Mouse (Mus musculus) heart, embryonic 14.5 days (tissue): ENCODE data around the gene Eef2. TPM values are rescaled to one million over a fixed set of nuclear protein-coding genes. Genes with fewer than 3 reads are reported as not detected.
A peak's percentile ranks its signal among the peaks of the same experiment; 100 is the strongest.
"Not testable (repeated sequence)": the region's sequence is repeated elsewhere in the genome, so short reads cannot be mapped to it uniquely, and the experiment has no call there.

Source experiments
- ATAC-seq: fragments of 200-750 bp; cut with Nextera tagmentation; 2 replicates; pipeline ENCODE4 v1.8.0; 2017; ENCODE audit warnings: low read depth, moderate TSS enrichment; ENCODE audit not compliant: insufficient number of reproducible peaks, insufficient read depth, low FRiP score
- H3K27ac ChIP-seq, 2 experiments: fragments of 200-500 bp in 1 of 2; fragments of 300-500 bp in 1 of 2; sonication (generic) in 1 of 2; replicated peaks in 1 of 2; 2 replicates each; pipeline ENCODE4 v1.5.1; 2012 to 2014; ENCODE audit warnings: low read depth in 2 of 2, low read length in 2 of 2, control low read depth in 1 of 2, mild to moderate bottlenecking in 1 of 2, mixed read lengths in 1 of 2; ENCODE audit not compliant: control insufficient read depth in 1 of 2, insufficient read depth in 1 of 2
- H3K27me3 ChIP-seq: fragments of 300-500 bp; sonication (generic); 2 replicates; pipeline ENCODE4 v1.6.1; 2014; ENCODE audit warnings: mild to moderate bottlenecking, low read length, control low read depth; ENCODE audit not compliant: control insufficient read depth, insufficient read depth
- H3K36me3 ChIP-seq: fragments of 300-500 bp; sonication (generic); 2 replicates; pipeline ENCODE4 v1.6.1; 2014; ENCODE audit warnings: mild to moderate bottlenecking, control low read depth, low read length, mixed read lengths; ENCODE audit not compliant: control insufficient read depth, insufficient read depth
- H3K4me1 ChIP-seq, 2 experiments: fragments of 200-500 bp in 1 of 2; fragments of 300-500 bp in 1 of 2; sonication (generic) in 1 of 2; 2 replicates each; pipeline ENCODE4 v1.6.1; 2012 to 2014; ENCODE audit warnings: low read length in 2 of 2, control low read depth in 1 of 2, mixed read lengths in 1 of 2; ENCODE audit not compliant: control insufficient read depth in 2 of 2, insufficient read depth in 2 of 2
- H3K4me2 ChIP-seq: fragments of 300-500 bp; sonication (generic); 2 replicates; pipeline ENCODE4 v1.6.1; 2014; ENCODE audit warnings: mild to moderate bottlenecking, low read length
- H3K4me3 ChIP-seq, 2 experiments: fragments of 200-500 bp in 1 of 2; fragments of 300-500 bp in 1 of 2; sonication (generic) in 1 of 2; 2 replicates each; pipeline ENCODE4 v1.5.1; 2012 to 2014; ENCODE audit warnings: low read length in 2 of 2, mild to moderate bottlenecking in 2 of 2, control low read depth in 1 of 2, low read depth in 1 of 2, moderate library complexity in 1 of 2; ENCODE audit not compliant: control insufficient read depth in 1 of 2, insufficient read depth in 1 of 2
- H3K9ac ChIP-seq: fragments of 300-500 bp; sonication (generic); 2 replicates; pipeline ENCODE4 v1.6.1; 2014; ENCODE audit warnings: mild to moderate bottlenecking, low read length
- H3K9me3 ChIP-seq: fragments of 300-500 bp; sonication (generic); 2 replicates; pipeline ENCODE4 v1.6.1; 2016; ENCODE audit warnings: low read length, control low read depth; ENCODE audit not compliant: control insufficient read depth
- WGBS: fragments of 180-500 bp; shearing (Covaris S2); extraction: QIAGEN DNeasy Blood & Tissue Kit; methylation state at CpG from one replicate; pipeline ENCODE4 v1.1.7; 2014; 5-methylcytosine and 5-hydroxymethylcytosine counted together
- polyA plus RNA-seq: library from polyadenylated mRNA; unstranded; fragments of >200 nt; fragmentation: Nextera tagmentation; extraction: Ambion mirVana; gene quantifications from 2 replicates; pipeline ENCODE4 v1.2.1, GENCODE M21; 2014

The Eef2 gene
- polyA plus RNA-seq, 1 experiment from 2014 or later: 337 TPM

GRCm38 (mm10) chr10:81168521-81169244 is 7.7 kb upstream of the Eef2 start:
- Histone ChIP-seq H3K9me3 (no peaks in the 10 kb centered on the region), H3K4me1 (peaks cover 12 to 19% of the 10 kb centered on the region in 2 experiments), H3K9ac (peak overlapping the region; percentile 70), H3K27ac (peak overlapping the region; percentile 34 to 77), H3K27me3 (no peaks in the 10 kb centered on the region), H3K36me3 (peaks cover 16% of the 10 kb centered on the region), H3K4me2 (peak overlapping the region; percentile 77), H3K4me3 (peak overlapping the region; percentile 49)
- 3% methylated on average over 29 of the region's 29 CpGs for WGBS
- ATAC-seq: 0 out of 2 replicates have a peak, but pooled peaks have one; percentile 37

DNA sequence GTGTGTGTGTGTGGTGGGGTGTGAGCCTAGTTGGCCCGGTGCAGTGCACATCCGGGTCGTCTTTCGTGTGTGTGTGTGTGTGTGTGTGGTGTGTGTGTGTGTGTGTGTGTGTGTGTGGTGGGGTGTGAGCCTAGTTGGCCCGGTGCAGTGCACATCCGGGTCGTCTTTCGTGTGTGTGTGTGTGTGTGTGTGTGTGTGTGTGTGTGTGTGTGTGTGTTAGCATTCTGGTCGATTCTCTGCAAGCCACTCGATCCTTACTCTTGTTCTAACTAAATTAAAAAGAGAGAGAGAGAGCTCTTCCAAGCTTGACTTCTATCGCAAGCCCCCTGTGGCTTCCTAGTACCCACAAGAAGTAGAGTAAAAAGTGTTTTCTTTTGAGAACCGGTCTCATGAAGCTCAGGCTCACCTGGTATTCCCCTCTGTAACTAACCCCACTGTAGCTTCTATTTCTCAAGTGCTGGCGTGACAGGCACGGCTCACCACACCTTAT is 7.0 kb upstream of the Eef2 start:
- WGBS: 50% methylated on average over 6 of the region's 14 CpGs
- H3K4me1 ChIP-seq: peaks cover 13 to 21% of the 10 kb centered on the region in 2 experiments
- not testable (repeated sequence) for H3K27ac ChIP-seq, H3K9ac ChIP-seq, H3K36me3 ChIP-seq, H3K4me2 ChIP-seq, H3K27me3 ChIP-seq, H3K9me3 ChIP-seq, H3K4me3 ChIP-seq, ATAC-seq

DNA sequence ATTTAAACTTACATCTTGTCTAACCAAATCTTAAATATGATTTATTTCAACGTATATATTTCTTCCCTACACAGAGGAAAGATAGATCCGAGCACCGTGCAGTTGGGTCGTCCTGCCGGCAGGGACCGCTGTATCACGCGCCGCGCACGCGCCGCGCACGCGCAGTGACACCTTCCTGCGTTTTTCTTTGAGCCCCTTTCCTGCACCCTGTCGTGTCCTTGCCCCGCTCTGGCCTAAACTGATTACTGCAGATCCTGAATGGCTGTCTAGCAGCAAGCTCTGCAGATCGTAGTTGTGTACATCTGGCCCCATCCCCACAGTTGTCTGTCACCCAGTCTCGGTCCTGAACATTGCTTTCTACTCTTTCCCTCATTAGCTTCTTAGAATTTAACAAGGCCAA is 3.3 kb upstream of the Eef2 start:
- H3K4me3 ChIP-seq: no peak overlapping the region
- no peaks in the 10 kb centered on the region for H3K9me3 ChIP-seq
- no peaks in the 10 kb centered on the region for H3K27me3 ChIP-seq
- peak overlapping the region; percentile 74 to 88 for H3K27ac ChIP-seq
- peak overlapping the region; percentile 50 for H3K4me2 ChIP-seq
- 5% methylated on average over 21 of the region's 21 CpGs for WGBS
- H3K9ac ChIP-seq: peak overlapping the region; percentile 69
- H3K4me1 ChIP-seq: peaks cover 11 to 30% of the 10 kb centered on the region in 2 experiments; a peak in 3 of 4 replicates
- no peak for ATAC-seq
- H3K36me3 ChIP-seq: peaks cover 9% of the 10 kb centered on the region

DNA sequence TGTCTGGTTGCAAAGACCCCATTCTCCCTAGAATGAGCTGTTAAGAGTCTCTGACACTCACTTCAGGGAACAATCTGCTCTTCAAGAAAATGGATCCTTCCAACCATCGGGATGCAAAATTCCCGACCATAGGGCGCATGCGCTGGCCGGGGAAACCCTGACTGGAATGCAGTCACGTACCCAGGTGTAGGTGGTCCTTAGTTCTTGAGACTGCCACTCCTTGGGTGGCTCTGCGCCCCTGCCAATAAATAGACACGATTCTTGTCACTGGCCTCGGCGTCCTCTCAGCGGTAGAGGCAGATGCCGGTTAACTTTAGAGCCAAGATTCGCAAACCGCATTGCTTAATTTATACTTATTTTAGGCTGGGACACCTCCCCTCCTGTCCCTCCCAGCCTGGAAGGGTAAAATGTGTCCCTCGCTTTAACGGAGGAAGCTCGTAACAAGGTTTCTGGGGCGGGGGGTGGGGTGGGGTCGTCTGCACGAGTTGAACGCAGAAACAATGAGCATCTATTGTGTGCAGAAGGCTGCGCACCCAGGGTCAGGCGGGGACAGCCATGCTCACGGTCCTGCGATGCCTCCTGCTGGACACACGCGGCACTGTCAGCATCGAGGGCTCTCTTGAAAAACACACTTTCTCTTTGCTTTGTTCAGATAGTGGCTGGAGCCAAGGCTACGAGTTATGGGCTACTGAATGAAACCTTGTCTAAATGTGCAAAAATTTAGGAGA is 1.6 kb upstream of the Eef2 start:
- WGBS: 4% methylated on average over 29 of the region's 29 CpGs
- Histone ChIP-seq H3K27ac (peak overlapping the region in 1 of 2 experiments; percentile 93; a peak in 2 of 4 replicates), H3K27me3 (no peaks in the 10 kb centered on the region), H3K9ac (peak overlapping the region; percentile 61), H3K4me1 (peaks cover 10 to 38% of the 10 kb centered on the region in 2 experiments; a peak in 3 of 4 replicates), H3K4me2 (peak overlapping the region; percentile 70), H3K36me3 (peaks cover 25% of the 10 kb centered on the region), H3K9me3 (no peaks in the 10 kb centered on the region), H3K4me3 (peak overlapping the region; percentile 37 to 39)
- ATAC-seq: peak; percentile 15; the same call in 1 of the 2 replicates

DNA sequence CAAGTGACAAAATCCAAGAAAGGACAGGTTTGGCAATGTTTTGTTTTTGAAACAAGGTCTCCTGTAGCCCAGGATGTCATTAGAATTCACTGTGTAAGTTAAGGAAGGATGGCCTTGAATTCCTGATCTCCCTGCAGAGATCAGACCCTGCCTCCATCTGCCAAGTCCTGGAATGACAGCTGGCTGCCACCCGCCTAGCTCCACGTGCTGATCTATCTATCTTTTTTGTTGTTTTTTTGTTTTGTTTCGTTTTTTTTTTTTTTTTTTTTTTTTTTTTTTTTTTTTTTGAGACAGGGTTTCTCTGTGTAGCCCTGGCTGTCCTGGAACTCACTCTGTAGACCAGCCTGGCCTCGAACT is 1.1 kb upstream of the Eef2 start:
- Histone ChIP-seq H3K4me1 (peaks cover 10 to 38% of the 10 kb centered on the region in 2 experiments; a peak in 3 of 4 replicates), H3K4me2 (peak overlapping the region; percentile 95), H3K4me3 (peak overlapping the region in 1 of 2 experiments; percentile 37; a peak in 2 of 4 replicates), H3K36me3 (peaks cover 30% of the 10 kb centered on the region), H3K27ac (peak overlapping the region in 1 of 2 experiments; percentile 93; a peak in 2 of 4 replicates), H3K9ac (peak overlapping the region; percentile 61)
- not testable (repeated sequence) for H3K27me3 ChIP-seq, H3K9me3 ChIP-seq, ATAC-seq
- WGBS: 23% methylated on average over 4 of the region's 4 CpGs

GRCm38 (mm10) chr10:81175936-81176465 is 430 bp upstream of the Eef2 start:
- 3% methylated on average over 13 of the region's 13 CpGs for WGBS
- H3K27me3 ChIP-seq: no peaks in the 10 kb centered on the region
- peak overlapping the region; percentile 40 to 93 for H3K27ac ChIP-seq
- H3K9me3 ChIP-seq: no peaks in the 10 kb centered on the region
- peak overlapping the region; percentile 39 to 90 for H3K4me3 ChIP-seq
- no peak for ATAC-seq
- H3K4me1 ChIP-seq: peaks cover 10 to 38% of the 10 kb centered on the region in 2 experiments; a peak in 3 of 4 replicates
- H3K4me2 ChIP-seq: peak overlapping the region; percentile 95
- peak overlapping the region; percentile 62 for H3K9ac ChIP-seq
- peaks cover 37% of the 10 kb centered on the region for H3K36me3 ChIP-seq

- Histone ChIP-seq H3K4me1 (peaks cover 10 to 46% of the 10 kb centered on the region in 2 experiments; a peak in 3 of 4 replicates), H3K9ac (peak overlapping the region; percentile 98), H3K27ac (peak overlapping the region; percentile 76 to 93), H3K27me3 (no peaks in the 10 kb centered on the region), H3K4me2 (peak overlapping the region; percentile 95), H3K9me3 (no peaks in the 10 kb centered on the region), H3K4me3 (peak overlapping the region; percentile 81 to 90), H3K36me3 (peaks cover 52% of the 10 kb centered on the region)
- ATAC-seq: no peak
- 6% methylated on average over 16 of the region's 16 CpGs for WGBS
Observed at GRCm38 (mm10) chr10:81177491-81177925, 1.1 kb downstream of the Eef2 start.
